Mouse (Mus musculus) myocyte (in vitro differentiated cells): ENCODE measurements at regions not wholly inside any gene's neighbourhood (a gene's known extent, or its start where the extent isn't known, plus 50 kb on each side); places are given as distances from the start of the nearest gene placed in this dataset.
A peak's percentile ranks its signal among the peaks of the same experiment; 100 is the strongest.

Experiments
- H3K27me3 ChIP-seq: one replicate; pipeline ENCODE4 v1.6.1; 2011; ENCODE audit not compliant: control insufficient read depth, insufficient read depth, insufficient read length
- H3K36me3 ChIP-seq: one replicate; pipeline ENCODE4 v1.6.1; 2011; ENCODE audit not compliant: control insufficient read depth, insufficient read depth
- H3K4me2 ChIP-seq: one replicate; pipeline ENCODE4 v1.6.1; 2011; ENCODE audit warnings: low read depth, control low read depth
- H3K4me3 ChIP-seq: one replicate; pipeline ENCODE4 v1.5.1; 2011; ENCODE audit warnings: mild to moderate bottlenecking, control low read depth, moderate library complexity
- H3K79me2 ChIP-seq: one replicate; pipeline ENCODE4 v1.6.1; 2011; ENCODE audit not compliant: control insufficient read depth, insufficient read depth
- H3ac ChIP-seq: one replicate; pipeline ENCODE4 v1.6.1; 2011; ENCODE audit not compliant: control insufficient read depth, insufficient read length
- CEBPB ChIP-seq: IDR thresholded peaks from 2 replicates; pipeline ENCODE4 v1.6.1; 2011; ENCODE audit warnings: mild to moderate bottlenecking, moderate library complexity; ENCODE audit not compliant: poor library complexity, insufficient read depth, severe bottlenecking
- E2F4 ChIP-seq: IDR thresholded peaks from one replicate; pipeline ENCODE4 v1.6.1; 2011; ENCODE audit warnings: mild to moderate bottlenecking, control low read depth, moderate library complexity; ENCODE audit not compliant: insufficient read depth
- MAX ChIP-seq: IDR thresholded peaks from one replicate; pipeline ENCODE4 v1.6.1; 2011; ENCODE audit warnings: low read depth, mild to moderate bottlenecking, control low read depth
- MYOD1 ChIP-seq, 3 experiments: IDR thresholded peaks; one replicate each; pipeline ENCODE4 v1.6.1; 2011; ENCODE audit warnings: control low read depth in 2 of 3, low read depth in 2 of 3, mild to moderate bottlenecking in 2 of 3, moderate library complexity in 1 of 3; ENCODE audit not compliant: insufficient read length in 2 of 3, control insufficient read depth in 1 of 3
- MYOG ChIP-seq, 3 experiments: IDR thresholded peaks; one replicate each; pipeline ENCODE4 v1.6.1; 2011; ENCODE audit warnings: control low read depth in 2 of 3, low read depth in 2 of 3, mild to moderate bottlenecking in 2 of 3; ENCODE audit not compliant: insufficient read length in 2 of 3, control insufficient read depth in 1 of 3, insufficient read depth in 1 of 3
- POLR2A ChIP-seq: IDR thresholded peaks from one replicate; pipeline ENCODE4 v1.6.1; 2011; ENCODE audit warnings: low read depth, mild to moderate bottlenecking, control low read depth, moderate library complexity; ENCODE audit not compliant: insufficient read length
- POLR2AphosphoS2 ChIP-seq: IDR thresholded peaks from one replicate; pipeline ENCODE4 v1.6.1; 2011; ENCODE audit warnings: low read depth, control low read depth; ENCODE audit not compliant: insufficient read length
- REST ChIP-seq: IDR thresholded peaks from one replicate; pipeline ENCODE4 v1.6.1; 2011; ENCODE audit warnings: mild to moderate bottlenecking, control low read depth, moderate library complexity; ENCODE audit not compliant: insufficient read depth, insufficient read length
- SRF ChIP-seq: IDR thresholded peaks from one replicate; pipeline ENCODE4 v1.6.1; 2011; ENCODE audit warnings: low read depth; ENCODE audit not compliant: control insufficient read depth, insufficient read length
- TCF12 ChIP-seq: IDR thresholded peaks from one replicate; pipeline ENCODE4 v1.6.1; 2011; ENCODE audit warnings: mild to moderate bottlenecking, control low read depth; ENCODE audit not compliant: poor library complexity, insufficient read depth, severe bottlenecking
- TCF3 ChIP-seq: IDR thresholded peaks from one replicate; pipeline ENCODE4 v1.6.1; 2011; ENCODE audit warnings: low read depth, control low read depth; ENCODE audit not compliant: insufficient read length
- USF1 ChIP-seq: IDR thresholded peaks from one replicate; pipeline ENCODE4 v1.6.1; 2011; ENCODE audit warnings: low read depth, mild to moderate bottlenecking, control low read depth, moderate library complexity

DNA sequence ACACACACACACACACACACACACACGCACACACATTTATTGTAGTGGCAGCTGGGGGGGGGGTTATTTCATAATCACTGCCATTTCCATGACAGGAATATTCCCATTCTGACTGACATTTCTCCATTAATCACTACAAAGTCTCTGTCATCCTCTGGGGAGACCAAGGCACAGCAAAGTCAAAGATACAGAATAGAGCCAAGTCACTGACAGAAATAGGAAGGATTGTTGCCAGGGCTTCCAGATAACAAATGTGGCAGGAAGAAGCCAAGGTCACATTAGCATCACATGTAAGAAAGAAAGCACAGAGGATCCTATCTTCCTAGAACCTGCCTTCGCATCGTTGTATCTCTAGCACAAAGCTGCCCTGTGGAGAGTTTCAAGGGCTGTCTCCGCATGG, 205.6 kb downstream of the Ly86 start:
- H3K79me2 ChIP-seq, result no peaks in the 10 kb centered on the region

DNA sequence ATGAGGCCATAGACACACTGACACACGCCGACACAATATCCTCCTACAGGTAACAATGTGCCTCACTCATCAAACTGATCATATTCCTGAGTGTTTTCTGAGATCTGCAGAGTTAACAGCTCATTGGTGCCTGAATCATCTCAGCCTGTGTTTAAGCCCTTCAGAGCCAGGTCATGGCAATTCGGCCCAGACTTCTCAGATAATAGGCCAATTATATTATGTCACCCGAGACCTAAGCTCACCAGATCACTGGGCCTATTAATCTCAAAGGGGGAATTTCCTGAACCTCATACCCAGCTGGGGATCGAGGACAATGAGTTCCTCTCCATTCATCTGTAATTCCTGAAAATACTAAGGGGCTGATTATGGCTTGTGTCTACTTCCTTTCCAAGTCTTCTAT, 208.4 kb downstream of the Ly86 start:
- Histone ChIP-seq H3K79me2 (no peaks in the 10 kb centered on the region), H3K27me3 (no peaks in the 10 kb centered on the region), H3K36me3 (no peaks in the 10 kb centered on the region), H3K4me2 (no peak overlapping the region), H3ac (no peak overlapping the region), H3K4me3 (no peak overlapping the region)
- TF ChIP-seq CEBPB (no peak), TCF12 (no peak), MYOG (IDR thresholded peaks at IDR 0.05; ENCODE audit: control insufficient read depth in 1 of 3, insufficient read depth in 1 of 3, insufficient read length in 2 of 3, low read depth in 2 of 3) (no peak), MAX (no peak), SRF (no peak), POLR2A (no peak), E2F4 (no peak), TCF3 (no peak), POLR2AphosphoS2 (no peak)

More for the DNA sequence above, 205.6 kb downstream of the Ly86 start:
- Histone ChIP-seq H3K36me3 (no peaks in the 10 kb centered on the region), H3ac (no peak overlapping the region), H3K4me3 (no peak overlapping the region), H3K27me3 (no peaks in the 10 kb centered on the region), H3K4me2 (no peak overlapping the region)
- no peak for TF ChIP-seq TCF3
- no peak for TF ChIP-seq REST
- TF ChIP-seq POLR2A, result no peak
- no peak for TF ChIP-seq MYOG (IDR thresholded peaks at IDR 0.05; ENCODE audit: control insufficient read depth in 1 of 3, insufficient read depth in 1 of 3, insufficient read length in 2 of 3, low read depth in 2 of 3)
- no peak for TF ChIP-seq TCF12
- TF ChIP-seq USF1, result no peak
- TF ChIP-seq E2F4, result no peak
- TF ChIP-seq POLR2AphosphoS2, result no peak
- no peak for TF ChIP-seq CEBPB
- TF ChIP-seq MYOD1 (IDR thresholded peaks at IDR 0.05; ENCODE audit: control insufficient read depth in 1 of 3, insufficient read length in 2 of 3, low read depth in 2 of 3), result no peak
- TF ChIP-seq SRF, result no peak
- TF ChIP-seq MAX, result no peak

DNA sequence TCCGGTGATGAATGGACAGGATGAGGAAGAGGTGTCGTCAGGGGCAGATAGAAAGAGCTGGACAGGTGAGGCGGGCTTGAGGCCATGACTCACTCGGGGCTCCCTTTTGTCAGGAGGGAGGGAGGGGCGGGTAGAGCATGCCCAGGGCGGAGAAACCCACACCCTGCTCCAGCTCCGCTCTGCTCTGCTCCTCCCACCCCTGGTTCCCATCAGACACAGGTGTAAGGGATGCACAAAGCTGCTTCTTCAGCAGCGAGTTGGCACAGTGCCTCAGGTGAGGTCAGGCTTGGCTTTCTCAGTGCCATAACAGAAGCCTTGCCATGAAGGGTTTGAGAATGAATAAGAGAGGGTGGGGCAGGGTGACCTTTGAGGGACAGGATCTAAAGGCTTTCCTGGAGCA, 212.2 kb downstream of the Ly86 start:
- Histone ChIP-seq H3ac (no peak overlapping the region), H3K4me3 (no peak overlapping the region), H3K36me3 (no peaks in the 10 kb centered on the region), H3K27me3 (no peaks in the 10 kb centered on the region), H3K4me2 (no peak overlapping the region), H3K79me2 (no peaks in the 10 kb centered on the region)
- TF ChIP-seq TCF3 (no peak), E2F4 (no peak), CEBPB (no peak), POLR2AphosphoS2 (no peak), POLR2A (no peak), MYOD1 (IDR thresholded peaks at IDR 0.05; ENCODE audit: control insufficient read depth in 1 of 3, insufficient read length in 2 of 3, low read depth in 2 of 3) (no peak), REST (no peak), SRF (no peak), MYOG (IDR thresholded peaks at IDR 0.05; ENCODE audit: control insufficient read depth in 1 of 3, insufficient read depth in 1 of 3, insufficient read length in 2 of 3, low read depth in 2 of 3) (no peak), TCF12 (no peak), USF1 (no peak), MAX (no peak)

DNA sequence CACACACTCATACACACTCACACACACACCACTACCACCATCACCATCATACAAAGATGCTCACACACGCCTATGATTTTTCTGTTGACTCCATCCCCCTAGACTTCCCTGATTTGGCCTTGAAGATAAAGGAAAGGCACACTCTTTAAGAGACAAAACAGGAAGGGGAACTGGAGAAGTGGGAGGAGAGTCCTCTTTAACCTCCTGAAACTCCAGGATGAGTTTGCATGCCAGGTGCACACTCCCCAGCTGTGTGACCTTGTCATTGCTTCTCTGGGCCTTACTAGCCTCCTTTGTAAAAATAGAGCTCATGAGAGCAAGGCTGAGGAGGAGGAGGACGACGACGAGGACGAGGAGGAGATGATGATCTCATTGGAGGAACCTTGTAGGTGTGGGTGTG, 212.8 kb downstream of the Ly86 start:
- no peaks in the 10 kb centered on the region for H3K27me3 ChIP-seq
- H3K79me2 ChIP-seq, result no peaks in the 10 kb centered on the region
- no peak overlapping the region for H3K4me2 ChIP-seq
- H3K36me3 ChIP-seq, result no peaks in the 10 kb centered on the region
- H3K4me3 ChIP-seq, result no peak overlapping the region
- no peak overlapping the region for H3ac ChIP-seq
- TF ChIP-seq MAX, result no peak
- TF ChIP-seq MYOD1 (IDR thresholded peaks at IDR 0.05; ENCODE audit: control insufficient read depth in 1 of 3, insufficient read length in 2 of 3, low read depth in 2 of 3), result peak in 1 of 3 experiments; percentile 39

DNA sequence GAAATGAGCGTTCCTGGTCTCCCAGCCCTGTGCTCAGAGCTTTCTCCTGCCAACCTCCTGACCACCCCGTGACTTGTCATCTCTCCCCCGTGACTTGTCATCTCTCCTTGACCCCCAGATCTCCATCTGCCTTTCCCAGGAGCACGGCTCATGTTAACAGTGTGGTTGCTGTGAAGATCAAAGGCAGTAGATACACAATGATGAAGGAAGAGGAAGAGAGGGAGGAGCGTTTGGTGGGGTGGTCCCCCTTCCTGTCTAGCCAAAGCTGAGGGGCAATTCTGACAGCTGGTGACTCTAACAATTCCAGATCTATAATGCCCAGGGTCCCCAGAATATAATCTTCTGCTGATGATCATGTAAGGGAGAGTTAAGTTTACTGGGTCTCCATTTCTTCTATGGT, 214.0 kb downstream of the Ly86 start:
- Histone ChIP-seq H3ac (no peak overlapping the region), H3K79me2 (no peaks in the 10 kb centered on the region)

More for the DNA sequence above, 214.0 kb downstream of the Ly86 start:
- no peak overlapping the region for H3K4me3 ChIP-seq
- H3K27me3 ChIP-seq, result no peaks in the 10 kb centered on the region
- no peak for TF ChIP-seq REST
- no peak for TF ChIP-seq MYOG (IDR thresholded peaks at IDR 0.05; ENCODE audit: control insufficient read depth in 1 of 3, insufficient read depth in 1 of 3, insufficient read length in 2 of 3, low read depth in 2 of 3)
- TF ChIP-seq TCF12, result no peak
- TF ChIP-seq SRF, result no peak
- no peaks in the 10 kb centered on the region for H3K36me3 ChIP-seq
- H3K4me2 ChIP-seq, result no peak overlapping the region
